Mouse (Mus musculus) kidney, embryonic 14.5 days (tissue): Measurements from ENCODE around the gene Reln. TPM values are rescaled to one million over a fixed set of nuclear protein-coding genes. Genes with fewer than 3 reads are reported as not detected.

Source experiments
- ATAC-seq: fragments of 200-750 bp; cut with Nextera tagmentation; 2 replicates; pipeline ENCODE4 v1.8.0; 2017; ENCODE audit warnings: moderate number of reproducible peaks, mild to moderate bottlenecking, moderate TSS enrichment, moderate library complexity; ENCODE audit not compliant: low FRiP score, low TSS enrichment
- H3K27ac ChIP-seq: fragments of 300-500 bp; sonication (generic); 2 replicates; pipeline ENCODE4 v1.5.1; 2014; ENCODE audit warnings: low read depth, mild to moderate bottlenecking, low read length, moderate library complexity, mixed read lengths
- H3K27me3 ChIP-seq: fragments of 300-500 bp; sonication (generic); 2 replicates; pipeline ENCODE4 v1.6.1; 2014; ENCODE audit warnings: mild to moderate bottlenecking, low read length; ENCODE audit not compliant: control insufficient read depth, insufficient read depth
- H3K36me3 ChIP-seq: fragments of 300-500 bp; sonication (generic); 2 replicates; pipeline ENCODE4 v1.6.1; 2014; ENCODE audit warnings: low read length, mixed read lengths; ENCODE audit not compliant: control insufficient read depth, insufficient read depth
- H3K4me1 ChIP-seq: fragments of 300-500 bp; sonication (generic); 2 replicates; pipeline ENCODE4 v1.6.1; 2014; ENCODE audit warnings: low read length, mixed read lengths; ENCODE audit not compliant: control insufficient read depth, insufficient read depth
- H3K4me2 ChIP-seq: fragments of 300-500 bp; sonication (generic); replicated peaks from 2 replicates; pipeline ENCODE4 v1.6.1; 2014; ENCODE audit warnings: low read depth, mild to moderate bottlenecking, low read length
- H3K4me3 ChIP-seq: fragments of 300-500 bp; sonication (generic); 2 replicates; pipeline ENCODE4 v1.5.1; 2014; ENCODE audit warnings: mild to moderate bottlenecking, low read length
- H3K9ac ChIP-seq: fragments of 300-500 bp; sonication (generic); 2 replicates; pipeline ENCODE4 v1.6.1; 2014; ENCODE audit warnings: low read depth, mild to moderate bottlenecking, low read length, moderate library complexity
- H3K9me3 ChIP-seq: fragments of 300-500 bp; sonication (generic); 2 replicates; pipeline ENCODE4 v1.6.1; 2016; ENCODE audit warnings: low read length; ENCODE audit not compliant: control insufficient read depth
- WGBS: fragments of 180-500 bp; shearing (Covaris S2); extraction: QIAGEN DNeasy Blood & Tissue Kit; methylation state at CpG from one replicate; pipeline ENCODE4 v1.1.7; 2014; 5-methylcytosine and 5-hydroxymethylcytosine counted together
- polyA plus RNA-seq: library from polyadenylated mRNA; unstranded; fragments of >200 nt; fragmentation: Nextera tagmentation; extraction: Ambion mirVana; gene quantifications from 2 replicates; pipeline ENCODE4 v1.2.1, GENCODE M21; 2014

The Reln gene
- polyA plus RNA-seq, 1 experiment from 2014 or later = 16.7 TPM

- no peaks in the 10 kb centered on the region for H3K4me1 ChIP-seq
- H3K4me3 ChIP-seq = no peak overlapping the region
- ATAC-seq = no peak
- H3K36me3 ChIP-seq = no peaks in the 10 kb centered on the region
- H3K9ac ChIP-seq = no peak overlapping the region
- H3K27ac ChIP-seq = no peak overlapping the region
- no peaks in the 10 kb centered on the region for H3K9me3 ChIP-seq
- WGBS = 87% methylated on average over 6 of the region's 6 CpGs
- H3K27me3 ChIP-seq = no peaks in the 10 kb centered on the region
- H3K4me2 ChIP-seq = no peak overlapping the region
These were observed 44.5 kb downstream of the Reln start for GRCm38 (mm10) chr5:22300046-22300445.

GRCm38 (mm10) chr5:22295161-22295560, 49.3 kb downstream of the Reln start:
- Histone ChIP-seq H3K9me3 (no peaks in the 10 kb centered on the region), H3K4me2 (no peak overlapping the region), H3K9ac (no peak overlapping the region), H3K36me3 (no peaks in the 10 kb centered on the region), H3K4me1 (no peaks in the 10 kb centered on the region), H3K27me3 (no peaks in the 10 kb centered on the region), H3K27ac (no peak overlapping the region), H3K4me3 (no peak overlapping the region)
- 89% methylated on average over 6 of the region's 6 CpGs for WGBS
- no peak for ATAC-seq

GRCm38 (mm10) chr5:22291409-22291808, 53.1 kb downstream of the Reln start:
- Histone ChIP-seq H3K9ac (no peak overlapping the region), H3K36me3 (no peaks in the 10 kb centered on the region), H3K4me3 (no peak overlapping the region), H3K9me3 (no peaks in the 10 kb centered on the region), H3K27me3 (no peaks in the 10 kb centered on the region), H3K4me1 (no peaks in the 10 kb centered on the region), H3K27ac (no peak overlapping the region), H3K4me2 (no peak overlapping the region)
- 80% methylated on average over 4 of the region's 4 CpGs for WGBS
- no peak for ATAC-seq

GRCm38 (mm10) chr5:22285396-22285795, 59.1 kb downstream of the Reln start:
- H3K4me2 ChIP-seq = no peak overlapping the region
- H3K9ac ChIP-seq = no peak overlapping the region
- H3K4me1 ChIP-seq = no peaks in the 10 kb centered on the region
- WGBS = 81% methylated on average over 4 of the region's 4 CpGs
- no peak for ATAC-seq
- H3K4me3 ChIP-seq = no peak overlapping the region
- no peaks in the 10 kb centered on the region for H3K27me3 ChIP-seq
- no peaks in the 10 kb centered on the region for H3K9me3 ChIP-seq
- no peaks in the 10 kb centered on the region for H3K36me3 ChIP-seq
- no peak overlapping the region for H3K27ac ChIP-seq

GRCm38 (mm10) chr5:22282141-22282665, 62.3 kb downstream of the Reln start:
- Histone ChIP-seq H3K4me3 (no peak overlapping the region), H3K27me3 (no peaks in the 10 kb centered on the region), H3K27ac (no peak overlapping the region), H3K36me3 (no peaks in the 10 kb centered on the region), H3K9ac (no peak overlapping the region), H3K4me2 (no peak overlapping the region), H3K9me3 (no peaks in the 10 kb centered on the region), H3K4me1 (no peaks in the 10 kb centered on the region)
- no peak for ATAC-seq
- 71% methylated on average over 7 of the region's 7 CpGs for WGBS

GRCm38 (mm10) chr5:22280534-22281164, 63.9 kb downstream of the Reln start:
- no peak for ATAC-seq

GRCm38 (mm10) chr5:22279201-22279600, 65.3 kb downstream of the Reln start:
- Histone ChIP-seq H3K4me3 (no peak overlapping the region), H3K4me1 (no peaks in the 10 kb centered on the region), H3K27ac (no peak overlapping the region), H3K27me3 (no peaks in the 10 kb centered on the region), H3K4me2 (no peak overlapping the region), H3K9ac (no peak overlapping the region), H3K36me3 (no peaks in the 10 kb centered on the region), H3K9me3 (no peaks in the 10 kb centered on the region)
- WGBS = 89% methylated on average over 4 of the region's 4 CpGs
- ATAC-seq = no peak

More at GRCm38 (mm10) chr5:22280534-22281164, 63.9 kb downstream of the Reln start:
- Histone ChIP-seq H3K4me3 (no peak overlapping the region), H3K4me2 (no peak overlapping the region), H3K9me3 (no peaks in the 10 kb centered on the region), H3K9ac (no peak overlapping the region), H3K27me3 (no peaks in the 10 kb centered on the region), H3K27ac (no peak overlapping the region), H3K36me3 (no peaks in the 10 kb centered on the region), H3K4me1 (no peaks in the 10 kb centered on the region)
- WGBS = 44% methylated on average over 2 of the region's 2 CpGs

- no peak for ATAC-seq
- Histone ChIP-seq H3K9ac (no peak overlapping the region), H3K9me3 (no peaks in the 10 kb centered on the region), H3K4me3 (no peak overlapping the region), H3K4me1 (no peaks in the 10 kb centered on the region), H3K27ac (no peak overlapping the region), H3K4me2 (no peak overlapping the region), H3K27me3 (no peaks in the 10 kb centered on the region), H3K36me3 (no peaks in the 10 kb centered on the region)
- WGBS = 90% methylated on average over 4 of the region's 4 CpGs
These were observed 70.4 kb downstream of the Reln start for GRCm38 (mm10) chr5:22274134-22274533.

GRCm38 (mm10) chr5:22266489-22267301, 77.8 kb downstream of the Reln start:
- Histone ChIP-seq H3K4me3 (no peak overlapping the region), H3K27me3 (no peaks in the 10 kb centered on the region), H3K36me3 (no peaks in the 10 kb centered on the region), H3K9me3 (no peaks in the 10 kb centered on the region), H3K4me2 (no peak overlapping the region), H3K9ac (no peak overlapping the region), H3K27ac (no peak overlapping the region), H3K4me1 (no peaks in the 10 kb centered on the region)
- WGBS = 76% methylated on average over 6 of the region's 6 CpGs
- ATAC-seq = no peak
